Mouse (Mus musculus) C2C12 (cell line): ENCODE results near the gene Efnb1. TPM values are rescaled to one million over a fixed set of nuclear protein-coding genes. Genes with fewer than 3 reads are reported as not detected.

Source experiments
- H3K27me3 ChIP-seq: one replicate; pipeline ENCODE4 v1.6.1; 2011; ENCODE audit not compliant: control insufficient read depth, insufficient read depth, insufficient read length
- H3K36me3 ChIP-seq: one replicate; pipeline ENCODE4 v1.6.1; 2011; ENCODE audit not compliant: control insufficient read depth, insufficient read depth
- H3K4me3 ChIP-seq: one replicate; pipeline ENCODE4 v1.5.1; 2011; ENCODE audit warnings: mild to moderate bottlenecking, control low read depth; ENCODE audit not compliant: poor library complexity, insufficient read depth, severe bottlenecking
- H3K79me2 ChIP-seq: one replicate; pipeline ENCODE4 v1.6.1; 2011; ENCODE audit not compliant: control insufficient read depth, insufficient read depth
- H3K79me3 ChIP-seq: one replicate; pipeline ENCODE4 v1.6.1; 2011; ENCODE audit warnings: low read depth, control low read depth
- H3ac ChIP-seq: one replicate; pipeline ENCODE3; 2011; ENCODE audit warnings: low read depth; ENCODE audit not compliant: control insufficient read depth, insufficient read length
- CEBPB ChIP-seq: IDR thresholded peaks from one replicate; pipeline ENCODE4 v1.6.1; 2011; ENCODE audit warnings: low read depth, mild to moderate bottlenecking, control low read depth, moderate library complexity
- CTCF ChIP-seq: IDR thresholded peaks from one replicate; pipeline ENCODE4 v1.5.1; 2011; ENCODE audit not compliant: control insufficient read depth, insufficient read depth, insufficient read length
- FOSL1 ChIP-seq: IDR thresholded peaks from one replicate; pipeline ENCODE4 v1.8.0; 2011; ENCODE audit warnings: mild to moderate bottlenecking, low read length; ENCODE audit not compliant: poor library complexity, insufficient read depth, severe bottlenecking
- MAX ChIP-seq: IDR thresholded peaks from one replicate; pipeline ENCODE4 v1.6.1; 2011; ENCODE audit warnings: mild to moderate bottlenecking, control low read depth
- MYOD1 ChIP-seq: IDR thresholded peaks from one replicate; pipeline ENCODE4 v1.6.1; 2011; ENCODE audit warnings: low read depth; ENCODE audit not compliant: control insufficient read depth, insufficient read length
- MYOG ChIP-seq: IDR thresholded peaks from one replicate; pipeline ENCODE4 v1.6.1; 2011; ENCODE audit not compliant: control insufficient read depth, insufficient read length; ENCODE audit errors: extremely low read depth
- USF1 ChIP-seq: IDR thresholded peaks from one replicate; pipeline ENCODE4 v1.6.1; 2011; ENCODE audit warnings: low read depth, mild to moderate bottlenecking, control low read depth, moderate library complexity
- polyA plus RNA-seq: library from polyadenylated mRNA; unstranded; fragments of >200 nt; fragmentation: generic; extraction: Trizol; gene quantifications from one replicate; pipeline ENCODE4 v1.2.1, GENCODE M21; 2012; ENCODE audit warnings: missing spikeins

The Efnb1 gene
- polyA plus RNA-seq, 1 experiment: 18.3 TPM

DNA sequence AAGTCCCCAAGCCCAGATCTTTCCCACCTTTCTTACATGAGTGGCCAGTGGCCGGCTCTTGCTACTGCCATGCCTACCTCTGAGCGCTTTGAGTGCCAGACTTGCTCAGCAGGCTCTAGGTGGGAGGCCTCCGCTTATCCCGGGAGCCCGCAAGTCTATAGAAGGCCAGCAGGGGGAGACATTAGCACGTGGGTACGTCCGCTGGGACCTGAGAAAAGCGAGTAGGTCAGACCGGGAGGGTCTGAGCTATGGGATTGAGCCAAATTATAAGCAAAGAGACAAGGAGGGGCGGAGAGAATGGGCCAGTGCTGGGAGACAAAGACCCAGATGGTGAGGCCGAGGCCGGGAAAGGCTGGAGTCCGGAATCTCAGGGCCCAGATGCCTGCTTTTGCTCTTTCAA is 1.0 kb upstream of the Efnb1 start:
- H3K36me3 ChIP-seq: no peaks in the 10 kb centered on the region
- H3K79me2 ChIP-seq: peaks cover 30% of the 10 kb centered on the region
- no peaks in the 10 kb centered on the region for H3K27me3 ChIP-seq
- H3K79me3 ChIP-seq: no peaks in the 10 kb centered on the region
- H3K4me3 ChIP-seq: no peak overlapping the region
- TF ChIP-seq MAX: no peak
- TF ChIP-seq CTCF: peak; percentile 42
- peak overlapping the region; percentile 48 for H3ac ChIP-seq

DNA sequence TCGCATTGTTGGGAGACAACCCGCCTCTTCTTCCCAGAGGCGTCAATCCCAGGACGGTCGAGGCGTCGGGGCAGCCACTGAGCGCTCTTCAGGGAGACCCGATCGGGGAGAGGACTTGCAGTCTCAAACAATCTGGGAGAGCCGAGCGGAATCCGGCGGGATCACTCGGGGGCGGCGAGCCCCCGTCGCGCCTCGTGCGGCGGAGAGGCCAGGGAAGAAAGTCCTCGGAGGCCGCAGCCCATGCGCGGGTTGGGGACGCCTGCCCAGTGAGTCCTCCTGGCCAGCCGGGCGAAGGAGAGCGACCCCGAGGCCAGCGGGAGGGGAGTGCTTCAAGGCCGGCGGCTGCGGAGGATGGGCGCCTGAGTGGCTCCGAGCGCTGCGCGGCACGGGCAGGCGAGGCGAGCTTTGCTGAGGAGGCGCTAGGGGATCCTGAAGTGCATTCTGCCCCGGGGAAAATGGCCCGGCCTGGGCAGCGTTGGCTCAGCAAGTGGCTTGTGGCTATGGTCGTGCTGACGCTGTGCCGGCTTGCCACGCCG is 569 bp downstream of the Efnb1 start:
- H3K27me3 ChIP-seq: no peaks in the 10 kb centered on the region
- H3K79me2 ChIP-seq: peaks cover 40% of the 10 kb centered on the region
- peak overlapping the region; percentile 63 for H3ac ChIP-seq
- peak overlapping the region; percentile 37 for H3K4me3 ChIP-seq
- no peaks in the 10 kb centered on the region for H3K79me3 ChIP-seq
- no peak for TF ChIP-seq CEBPB
- TF ChIP-seq CTCF: no peak
- TF ChIP-seq MYOG: no peak
- TF ChIP-seq MYOD1: no peak
- H3K36me3 ChIP-seq: no peaks in the 10 kb centered on the region

DNA sequence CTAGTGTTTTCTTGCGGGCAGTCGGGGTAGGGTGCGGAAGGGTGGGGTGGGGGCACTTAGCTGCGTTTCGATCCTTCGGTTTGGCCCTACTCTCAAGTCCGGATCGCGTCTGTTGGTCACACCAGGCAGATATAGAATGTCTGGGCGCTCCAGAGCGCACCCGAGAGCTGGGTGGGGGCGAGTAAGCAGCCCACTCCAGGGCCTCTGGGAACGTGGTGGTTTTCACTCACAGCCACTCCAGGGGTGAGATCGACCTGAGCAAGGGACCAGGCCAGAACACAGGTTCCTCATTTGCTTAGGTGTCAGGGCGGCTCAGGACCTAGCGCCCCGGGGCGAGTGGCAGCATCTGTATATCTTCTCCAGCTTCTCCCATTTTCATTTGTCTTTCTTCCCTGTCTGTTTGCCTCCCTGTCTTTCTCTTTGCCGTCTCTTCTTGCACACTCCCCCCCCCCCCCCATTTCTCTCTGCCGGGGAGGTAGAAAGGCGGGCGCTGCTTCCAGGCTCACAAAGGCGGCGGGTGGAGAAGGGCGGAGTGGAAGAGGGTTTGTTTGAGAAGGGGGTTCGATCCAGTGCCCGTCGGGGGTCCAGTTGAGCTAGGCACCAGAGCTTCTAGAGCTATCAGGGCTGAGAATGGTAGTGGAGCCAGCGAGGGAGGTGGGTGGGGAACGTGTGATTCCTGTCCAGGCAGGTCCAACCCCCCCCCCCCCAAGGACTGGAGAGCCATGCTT is 1.4 kb downstream of the Efnb1 start:
- TF ChIP-seq FOSL1: no peak
- TF ChIP-seq USF1: no peak
- TF ChIP-seq CTCF: no peak
- TF ChIP-seq MAX: no peak
- no peak for TF ChIP-seq CEBPB
- no peak for TF ChIP-seq MYOD1
- TF ChIP-seq MYOG: no peak
- Histone ChIP-seq H3K4me3 (peak overlapping the region; percentile 37), H3ac (peak overlapping the region; percentile 65), H3K79me2 (peaks cover 40% of the 10 kb centered on the region), H3K27me3 (no peaks in the 10 kb centered on the region), H3K36me3 (no peaks in the 10 kb centered on the region), H3K79me3 (no peaks in the 10 kb centered on the region)

DNA sequence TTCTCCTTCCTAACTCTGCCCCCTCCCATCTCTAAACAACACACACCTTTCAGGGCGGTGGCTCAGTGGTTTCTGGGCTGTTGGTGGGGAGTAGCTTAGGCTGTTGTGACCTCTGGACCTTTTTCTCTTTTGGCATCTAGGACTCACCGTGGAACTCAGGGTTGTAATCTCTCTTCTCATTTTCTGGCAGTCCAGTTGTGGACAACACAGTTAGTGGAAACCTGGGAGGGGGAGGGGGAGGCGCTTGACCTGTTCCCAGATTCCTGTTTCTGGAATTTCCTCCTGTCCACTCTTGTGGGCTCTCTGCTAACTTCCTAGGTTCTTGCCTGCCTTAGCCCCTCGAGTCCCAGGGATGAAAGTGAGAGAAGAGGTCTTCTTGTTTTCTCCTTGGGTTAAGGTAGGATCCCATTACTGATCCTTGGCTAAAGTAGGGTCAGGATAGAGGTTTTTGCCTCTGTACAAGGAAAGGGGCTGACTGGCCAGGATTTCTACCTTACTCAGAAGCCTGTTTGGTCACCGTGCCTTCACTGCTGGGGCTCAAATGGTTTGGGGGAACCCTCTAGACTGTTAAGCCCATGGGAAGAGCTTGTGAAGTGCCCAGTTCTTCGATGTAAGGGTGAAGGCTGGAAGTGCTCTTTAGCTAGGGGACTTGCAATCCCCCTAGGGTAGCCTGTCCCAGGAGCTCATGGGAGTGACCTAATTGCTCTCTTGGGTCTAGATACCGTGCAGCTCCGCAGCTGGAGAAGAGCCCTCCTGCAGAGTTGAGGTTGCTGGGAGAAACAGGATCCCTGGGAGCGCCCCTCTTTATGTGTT is 2.2 kb downstream of the Efnb1 start:
- no peaks in the 10 kb centered on the region for H3K27me3 ChIP-seq
- H3K79me3 ChIP-seq: no peaks in the 10 kb centered on the region
- peaks cover 40% of the 10 kb centered on the region for H3K79me2 ChIP-seq
- no peak for TF ChIP-seq FOSL1
- TF ChIP-seq CEBPB: no peak
- TF ChIP-seq MAX: no peak
- no peak for TF ChIP-seq MYOG
- no peak for TF ChIP-seq CTCF
- no peak for TF ChIP-seq MYOD1
- no peak for TF ChIP-seq USF1
- peak overlapping the region; percentile 37 for H3K4me3 ChIP-seq
- H3K36me3 ChIP-seq: no peaks in the 10 kb centered on the region
- peak overlapping the region; percentile 30 for H3ac ChIP-seq

DNA sequence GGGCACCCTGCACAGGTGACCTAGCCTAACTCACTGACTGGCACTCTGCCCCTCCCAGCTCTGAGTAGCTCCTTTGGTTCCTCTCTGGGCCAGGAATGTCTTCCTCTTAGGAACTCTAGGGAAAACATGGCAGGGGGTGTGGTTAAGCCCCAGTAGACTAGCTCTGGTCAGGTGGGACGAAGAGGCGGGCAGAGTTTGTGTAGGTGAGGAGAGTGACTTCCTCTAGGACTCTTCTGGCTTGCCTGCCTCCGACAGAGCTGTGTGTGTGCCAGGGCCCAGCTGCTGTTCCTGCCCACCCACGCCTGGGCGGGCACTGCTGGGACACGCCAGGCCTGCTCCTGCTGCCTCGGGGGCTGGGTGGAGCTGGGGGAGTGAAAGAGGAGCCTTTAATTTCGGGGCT is 5.1 kb downstream of the Efnb1 start:
- H3K79me2 ChIP-seq: peaks cover 40% of the 10 kb centered on the region
- H3K27me3 ChIP-seq: no peaks in the 10 kb centered on the region
- H3K79me3 ChIP-seq: no peaks in the 10 kb centered on the region
- no peak overlapping the region for H3ac ChIP-seq
- TF ChIP-seq MAX (no peak), USF1 (no peak), MYOD1 (no peak), FOSL1 (no peak), CEBPB (no peak), MYOG (no peak), CTCF (no peak)
- no peak overlapping the region for H3K4me3 ChIP-seq
- H3K36me3 ChIP-seq: no peaks in the 10 kb centered on the region
